ENCODE assay signal across 24 mouse cellular contexts in genomic region chr17:85661521-85661920, GRCm38 (mm10). TPM values are rescaled to one million over a fixed set of nuclear protein-coding genes. Genes with fewer than 3 reads are reported as not detected.
DNase-seq lines count a peak whose midpoint lies in the region; ATAC-seq lines count a peak whose summit lies in the region.
"Had no signal": no experiment of that assay in that cellular context is flagged by ENCODE, and none has a peak within 500 bp of the region (broad histone marks: within the 10 kb centered on the region; RNA-seq: fewer than 3 reads in every experiment).

No protein-coding gene starts in this region.

- H3K27me3 ChIP-seq in midbrain, embryonic 11.5 days (ENCODE audit: control insufficient read depth, insufficient read depth, low read length): peaks cover 6% of the 10 kb centered on the region; the same call in 1 of the 2 replicates
- H3K27me3 ChIP-seq in midbrain, embryonic 16.5 days (ENCODE audit: control insufficient read depth, insufficient read depth, low read depth, low read length): peaks cover 9% of the 10 kb centered on the region
- peaks cover 52% of the 10 kb centered on the region for H3K27me3 ChIP-seq in forebrain, embryonic 10.5 days (ENCODE audit: poor library complexity, severe bottlenecking)

- DNase-seq in midbrain, embryonic 11.5 days (ENCODE audit: low spot score, missing footprints): peak; percentile 53
- DNase-seq in cerebellum, adult 9-11 months: peak; percentile 49
- peak; percentile 26 for DNase-seq in cerebellum, postnatal 36 days
- DNase-seq in testis, postnatal 10 days (ENCODE audit: low spot score): no peak
- DNase-seq in forebrain, embryonic 10.5 days (ENCODE audit: extremely low spot score, low spot score): no peak
- DNase-seq in layer of hippocampus, adult 18-20 months (ENCODE audit: low spot score in 2 of 2): no peak
- DNase-seq: adrenal gland, adult 2 months; adrenal gland, postnatal 25 days; embryo, embryonic 11 days; gastrocnemius, postnatal 25 days; heart, postnatal 36 days; kidney, adult 2 months had no signal

- H3K4me3 ChIP-seq in midbrain, embryonic 11.5 days (ENCODE audit: low read depth, low read length): no peak overlapping the region
- H3K4me3 ChIP-seq in midbrain, embryonic 16.5 days (ENCODE audit: low read depth, low read length): no peak overlapping the region
- no peak overlapping the region for H3K4me3 ChIP-seq in forebrain, embryonic 10.5 days
- H3K4me3 ChIP-seq: embryonic facial prominence, embryonic 15.5 days; erythroblast, embryonic 14.5 days; heart, embryonic 13.5 days; hindbrain, embryonic 15.5 days had no signal

- H3K36me3 ChIP-seq in midbrain, embryonic 11.5 days (ENCODE audit: control insufficient read depth, insufficient read depth, low read length): no peaks in the 10 kb centered on the region
- H3K36me3 ChIP-seq in midbrain, embryonic 16.5 days (ENCODE audit: control insufficient read depth, insufficient read depth, low read length): no peaks in the 10 kb centered on the region
- H3K36me3 ChIP-seq in forebrain, embryonic 10.5 days (replicated peaks): no peaks in the 10 kb centered on the region
- H3K36me3 ChIP-seq: embryonic facial prominence, embryonic 15.5 days; heart, embryonic 13.5 days; hindbrain, embryonic 15.5 days had no signal

- 90% methylated on average over 5 of the region's 5 CpGs for WGBS in midbrain, embryonic 11.5 days
- 74% methylated on average over 5 of the region's 5 CpGs for WGBS in midbrain, embryonic 16.5 days
- WGBS in forebrain, embryonic 10.5 days: 79% methylated on average over 5 of the region's 5 CpGs

- no peak overlapping the region for H3K4me2 ChIP-seq in midbrain, embryonic 11.5 days
- H3K4me2 ChIP-seq in midbrain, embryonic 16.5 days (ENCODE audit: low read length): no peak overlapping the region
- H3K4me2 ChIP-seq: embryonic facial prominence, embryonic 15.5 days; heart, embryonic 13.5 days; hindbrain, embryonic 15.5 days had no signal

- no peaks in the 10 kb centered on the region for H3K4me1 ChIP-seq in midbrain, embryonic 11.5 days (ENCODE audit: control insufficient read depth, insufficient read depth, low read length)
- no peaks in the 10 kb centered on the region for H3K4me1 ChIP-seq in midbrain, embryonic 16.5 days (ENCODE audit: control insufficient read depth, insufficient read depth, low read length)
- H3K4me1 ChIP-seq in forebrain, embryonic 10.5 days: peaks cover 16% of the 10 kb centered on the region
- H3K4me1 ChIP-seq: heart, embryonic 13.5 days had no signal

- ATAC-seq in midbrain, embryonic 11.5 days (ENCODE audit: low FRiP score): no peak
- no peak for ATAC-seq in midbrain, embryonic 16.5 days
- ATAC-seq: forebrain, embryonic 16.5 days; intestine, embryonic 16.5 days had no signal

- H3K9ac ChIP-seq in midbrain, embryonic 11.5 days (ENCODE audit: low read length): no peak overlapping the region
- no peak overlapping the region for H3K9ac ChIP-seq in midbrain, embryonic 16.5 days (ENCODE audit: low read depth, low read length)
- H3K9ac ChIP-seq: embryonic facial prominence, embryonic 15.5 days; heart, embryonic 13.5 days; hindbrain, embryonic 15.5 days had no signal

- H3K9me3 ChIP-seq in midbrain, embryonic 11.5 days (ENCODE audit: control insufficient read depth, low read length): no peaks in the 10 kb centered on the region
- H3K9me3 ChIP-seq in midbrain, embryonic 16.5 days (replicated peaks; ENCODE audit: control insufficient read depth, low read length, poor library complexity, severe bottlenecking): no peaks in the 10 kb centered on the region
- no peaks in the 10 kb centered on the region for H3K9me3 ChIP-seq in forebrain, embryonic 10.5 days
- H3K9me3 ChIP-seq: embryonic facial prominence, embryonic 15.5 days; heart, embryonic 13.5 days; hindbrain, embryonic 15.5 days had no signal

- H3K27ac ChIP-seq in midbrain, embryonic 11.5 days (ENCODE audit: low read depth, low read length): no peak overlapping the region
- no peak overlapping the region for H3K27ac ChIP-seq in midbrain, embryonic 16.5 days (ENCODE audit: low read length)
- no peak overlapping the region for H3K27ac ChIP-seq in forebrain, embryonic 10.5 days
- H3K27ac ChIP-seq: embryonic facial prominence, embryonic 15.5 days; heart, embryonic 13.5 days; hindbrain, embryonic 15.5 days had no signal

RNA-seq across cellular contexts. Expression of gene Six2, which starts 26.6 kb away (rescaled TPM):
- polyA plus RNA-seq in midbrain, embryonic 11.5 days (2014; fragmentation: Nextera tagmentation; extraction: Ambion mirVana): 5.6 and 6.7 TPM in 2 replicates
- polyA plus RNA-seq in midbrain, embryonic 16.5 days (2015; fragmentation: Nextera tagmentation; extraction: Ambion mirVana): 0.16 and 0.33 TPM in 2 replicates
- 9.7 and 10.9 TPM in 2 replicates for polyA plus RNA-seq in forebrain, embryonic 10.5 days (2016; fragmentation: Nextera tagmentation; extraction: Ambion mirVana)
- under 1 TPM; 0.17 to 0.30 TPM for total RNA-seq in layer of hippocampus, adult 18-20 months (2021)
- total RNA-seq: adrenal gland, adult 2 months; adrenal gland, postnatal 25 days; common myeloid progenitor, adult 5-6 weeks; granulocyte monocyte progenitor cell, adult 5-6 weeks had no signal
- polyA plus RNA-seq: erythroblast, embryonic 14.5 days had no signal

RNA-seq across cellular contexts. Expression of gene Six3, which starts 48.1 kb away (rescaled TPM):
- 6.7 and 10.7 TPM in 2 replicates for polyA plus RNA-seq in midbrain, embryonic 11.5 days (2014; fragmentation: Nextera tagmentation; extraction: Ambion mirVana)
- 19.1 and 24.2 TPM in 2 replicates for polyA plus RNA-seq in midbrain, embryonic 16.5 days (2015; fragmentation: Nextera tagmentation; extraction: Ambion mirVana)
- polyA plus RNA-seq in forebrain, embryonic 10.5 days (2016; fragmentation: Nextera tagmentation; extraction: Ambion mirVana): 13.1 and 15.5 TPM in 2 replicates
- total RNA-seq in layer of hippocampus, adult 18-20 months (2021): under 1 TPM; 0.28 to 0.30 TPM
- total RNA-seq: adrenal gland, adult 2 months; adrenal gland, postnatal 25 days; common myeloid progenitor, adult 5-6 weeks; ES-E14; gastrocnemius, adult 18-20 months; gastrocnemius, postnatal 25 days; granulocyte monocyte progenitor cell, adult 5-6 weeks; heart, postnatal 36 days had no signal
- polyA plus RNA-seq: adrenal gland, adult 2 months; erythroblast, embryonic 14.5 days; heart, embryonic 13.5 days; heart, postnatal 0 days; intestine, embryonic 16.5 days; kidney, adult 2 months had no signal

Comparison
In these comparisons a context has a peak if more than half of its experiments do, and no peak if none do; other contexts are left out.
1. DNase-seq: peak in midbrain, embryonic 11.5 days (single experiment), cerebellum, adult 9-11 months (single experiment) and cerebellum, postnatal 36 days (2 of 2); none in testis, postnatal 10 days (single experiment), forebrain, embryonic 10.5 days (single experiment) and layer of hippocampus, adult 18-20 months (0 of 2).